Mouse (Mus musculus) embryonic fibroblast, embryonic 13.5 days (primary cell): ENCODE data around the gene Pigw.

Experiments
- CTCF ChIP-seq: IDR thresholded peaks from 2 replicates; pipeline ENCODE4 v1.5.1; 2011; ENCODE audit warnings: mild to moderate bottlenecking, control low read depth, low read length, moderate library complexity, borderline replicate concordance; ENCODE audit not compliant: insufficient read depth
- POLR2A ChIP-seq: IDR thresholded peaks from 2 replicates; pipeline ENCODE4 v1.6.1; 2011; ENCODE audit warnings: low read depth, mild to moderate bottlenecking, control low read depth, low read length, moderate library complexity

DNA sequence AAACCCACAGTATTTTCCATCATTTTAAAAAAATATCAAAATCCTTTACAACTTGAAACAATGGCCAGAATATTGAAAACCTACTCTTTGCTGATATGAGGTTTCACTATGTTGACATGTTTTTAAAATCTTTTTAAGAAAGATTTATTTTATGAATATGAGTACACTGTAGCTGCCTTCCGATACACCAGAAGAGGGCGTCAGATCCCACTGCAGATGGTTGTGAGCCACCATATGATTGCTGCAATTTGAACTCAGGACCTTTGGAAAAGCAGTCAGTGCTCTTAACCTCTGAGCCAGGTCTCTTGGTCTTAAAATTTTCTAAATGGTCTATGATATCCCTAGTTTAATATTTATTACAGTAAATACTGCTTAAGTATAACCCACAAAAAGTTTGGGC is 40.8 kb downstream of the Pigw start:
- TF ChIP-seq CTCF = no peak
- no peak for TF ChIP-seq POLR2A
